Mouse (Mus musculus) hindbrain, postnatal 0 days (tissue): ENCODE measurements at regions not wholly inside any gene's neighbourhood (a gene's known extent, or its start where the extent isn't known, plus 50 kb on each side); places are given as distances from the start of the nearest gene placed in this dataset.

Source experiments
- ATAC-seq: fragments of 200-750 bp; cut with Nextera tagmentation; 2 replicates; pipeline ENCODE4 v1.8.0; 2017; ENCODE audit warnings: mild to moderate bottlenecking, moderate TSS enrichment, moderate library complexity
- DNase-seq: peaks from one replicate; pipeline ENCODE4 v3.0.0-alpha.2; 2015; ENCODE audit warnings: low spot score
- H3K27ac ChIP-seq: fragments of 300-500 bp; sonication (generic); 2 replicates; pipeline ENCODE4 v1.5.1; 2014; ENCODE audit warnings: mild to moderate bottlenecking
- H3K27me3 ChIP-seq: fragments of 300-500 bp; sonication (generic); 2 replicates; pipeline ENCODE4 v1.6.1; 2014; ENCODE audit warnings: low read length, mixed read lengths; ENCODE audit not compliant: insufficient read depth
- H3K36me3 ChIP-seq: fragments of 300-500 bp; sonication (generic); 2 replicates; pipeline ENCODE4 v1.6.1; 2014; ENCODE audit warnings: low read length, mixed read lengths; ENCODE audit not compliant: insufficient read depth
- H3K4me1 ChIP-seq: fragments of 300-500 bp; sonication (generic); 2 replicates; pipeline ENCODE4 v1.6.1; 2014; ENCODE audit warnings: antibody characterized with exemption, low read length, mixed read lengths; ENCODE audit not compliant: insufficient read depth
- H3K4me2 ChIP-seq: fragments of 300-500 bp; sonication (generic); 2 replicates; pipeline ENCODE4 v1.6.1; 2014; ENCODE audit warnings: low read depth, mild to moderate bottlenecking, low read length, moderate library complexity, mixed read lengths
- H3K4me3 ChIP-seq: fragments of 300-500 bp; sonication (generic); 2 replicates; pipeline ENCODE4 v1.5.1; 2014; ENCODE audit warnings: low read length
- H3K9ac ChIP-seq: fragments of 300-500 bp; sonication (generic); replicated peaks from 2 replicates; pipeline ENCODE4 v1.6.1; 2014; ENCODE audit warnings: mild to moderate bottlenecking, low read length, moderate library complexity, mixed read lengths
- H3K9me3 ChIP-seq: fragments of 300-500 bp; sonication (generic); 2 replicates; pipeline ENCODE4 v1.6.1; 2016; ENCODE audit warnings: low read length, mixed read lengths
- CTCF ChIP-seq: IDR thresholded peaks from 2 replicates; pipeline ENCODE4 v1.5.1; 2016; ENCODE audit warnings: antibody characterized with exemption, control low read depth, low read depth
- WGBS: fragments of 180-500 bp; shearing (Covaris S2); extraction: QIAGEN DNeasy Blood & Tissue Kit; methylation state at CpG from one replicate; pipeline ENCODE4 v1.1.7; 2014; 5-methylcytosine and 5-hydroxymethylcytosine counted together

GRCm38 (mm10) chr4:7313219-7313618 lies 925.6 kb downstream of the Car8 start:
- TF ChIP-seq CTCF: no peak

GRCm38 (mm10) chr4:7312160-7312559 lies 926.7 kb downstream of the Car8 start:
- Histone ChIP-seq H3K36me3 (no peaks in the 10 kb centered on the region), H3K9ac (no peak overlapping the region), H3K27me3 (no peaks in the 10 kb centered on the region), H3K27ac (no peak overlapping the region), H3K9me3 (no peaks in the 10 kb centered on the region), H3K4me1 (no peaks in the 10 kb centered on the region), H3K4me2 (no peak overlapping the region), H3K4me3 (no peak overlapping the region)
- ATAC-seq (no peak), DNase-seq (no peak)
- WGBS: 78% methylated on average over 1 of the region's 1 CpGs
- TF ChIP-seq CTCF: no peak

More at GRCm38 (mm10) chr4:7313219-7313618, 925.6 kb downstream of the Car8 start:
- H3K9ac ChIP-seq: no peak overlapping the region
- H3K4me2 ChIP-seq: no peak overlapping the region
- no peaks in the 10 kb centered on the region for H3K4me1 ChIP-seq
- no peak for ATAC-seq
- 87% methylated on average over 2 of the region's 2 CpGs for WGBS
- no peaks in the 10 kb centered on the region for H3K27me3 ChIP-seq
- H3K9me3 ChIP-seq: no peaks in the 10 kb centered on the region
- no peak overlapping the region for H3K27ac ChIP-seq
- DNase-seq: no peak
- no peaks in the 10 kb centered on the region for H3K36me3 ChIP-seq
- H3K4me3 ChIP-seq: no peak overlapping the region

- WGBS: 83% methylated on average over 4 of the region's 4 CpGs
- DNase-seq: no peak
- no peak overlapping the region for H3K4me2 ChIP-seq
Observed at GRCm38 (mm10) chr4:7269047-7269446, 969.8 kb downstream of the Car8 start.

GRCm38 (mm10) chr4:7256486-7256885 lies 982.4 kb downstream of the Car8 start:
- no peak for DNase-seq

More at GRCm38 (mm10) chr4:7269047-7269446, 969.8 kb downstream of the Car8 start:
- H3K27me3 ChIP-seq: no peaks in the 10 kb centered on the region
- no peaks in the 10 kb centered on the region for H3K36me3 ChIP-seq
- no peak overlapping the region for H3K9ac ChIP-seq
- no peak for TF ChIP-seq CTCF
- no peaks in the 10 kb centered on the region for H3K4me1 ChIP-seq
- no peak overlapping the region for H3K27ac ChIP-seq
- H3K9me3 ChIP-seq: no peaks in the 10 kb centered on the region
- no peak for ATAC-seq
- no peak overlapping the region for H3K4me3 ChIP-seq

GRCm38 (mm10) chr4:7253616-7254015 lies 985.2 kb downstream of the Car8 start:
- no peak overlapping the region for H3K27ac ChIP-seq
- 86% methylated on average over 2 of the region's 2 CpGs for WGBS
- no peaks in the 10 kb centered on the region for H3K4me1 ChIP-seq
- no peaks in the 10 kb centered on the region for H3K27me3 ChIP-seq
- H3K36me3 ChIP-seq: no peaks in the 10 kb centered on the region
- no peak for TF ChIP-seq CTCF
- H3K9ac ChIP-seq: no peak overlapping the region
- H3K4me2 ChIP-seq: no peak overlapping the region
- DNase-seq (no peak), ATAC-seq (no peak)
- no peak overlapping the region for H3K4me3 ChIP-seq
- H3K9me3 ChIP-seq: no peaks in the 10 kb centered on the region

More at GRCm38 (mm10) chr4:7256486-7256885, 982.4 kb downstream of the Car8 start:
- Histone ChIP-seq H3K9me3 (0 out of 2 replicates have a peak, but pooled peaks cover 2% of the 10 kb centered on the region), H3K36me3 (no peaks in the 10 kb centered on the region), H3K27me3 (no peaks in the 10 kb centered on the region), H3K4me1 (no peaks in the 10 kb centered on the region), H3K27ac (no peak overlapping the region), H3K9ac (no peak overlapping the region), H3K4me3 (no peak overlapping the region), H3K4me2 (no peak overlapping the region)
- WGBS: 84% methylated on average over 2 of the region's 2 CpGs
- TF ChIP-seq CTCF: no peak
- no peak for ATAC-seq

GRCm38 (mm10) chr4:7251641-7252040 lies 987.2 kb downstream of the Car8 start:
- no peak for DNase-seq

GRCm38 (mm10) chr4:7247816-7248215 lies 991.0 kb downstream of the Car8 start:
- H3K4me3 ChIP-seq: no peak overlapping the region
- H3K9ac ChIP-seq: no peak overlapping the region
- 28% methylated on average over 4 of the region's 4 CpGs for WGBS
- no peaks in the 10 kb centered on the region for H3K4me1 ChIP-seq
- no peaks in the 10 kb centered on the region for H3K27me3 ChIP-seq
- no peaks in the 10 kb centered on the region for H3K36me3 ChIP-seq
- ATAC-seq (no peak), DNase-seq (no peak)
- no peak overlapping the region for H3K4me2 ChIP-seq
- no peak overlapping the region for H3K27ac ChIP-seq
- H3K9me3 ChIP-seq: no peaks in the 10 kb centered on the region
- no peak for TF ChIP-seq CTCF

More at GRCm38 (mm10) chr4:7251641-7252040, 987.2 kb downstream of the Car8 start:
- H3K9ac ChIP-seq: no peak overlapping the region
- no peak overlapping the region for H3K4me2 ChIP-seq
- H3K4me3 ChIP-seq: no peak overlapping the region
- WGBS: 70% methylated on average over 2 of the region's 2 CpGs
- H3K9me3 ChIP-seq: no peaks in the 10 kb centered on the region
- no peaks in the 10 kb centered on the region for H3K36me3 ChIP-seq
- H3K4me1 ChIP-seq: no peaks in the 10 kb centered on the region
- no peak overlapping the region for H3K27ac ChIP-seq
- TF ChIP-seq CTCF: no peak
- no peak for ATAC-seq
- H3K27me3 ChIP-seq: no peaks in the 10 kb centered on the region
